Mouse (Mus musculus) heart, adult 2 months (tissue): Measurements from ENCODE around the gene Asic2. TPM values are rescaled to one million over a fixed set of nuclear protein-coding genes. Genes with fewer than 3 reads are reported as not detected.
A peak's percentile ranks its signal among the peaks of the same experiment; 100 is the strongest.

ENCODE experiments used
- DNase-seq, 2 experiments: peaks; one replicate each; pipeline ENCODE4 v3.0.0; 2021
- H3K27ac ChIP-seq: fragments of 200-600 bp; 2 replicates; pipeline ENCODE4 v1.8.1; 2022
- H3K27me3 ChIP-seq: fragments of 200-500 bp; 2 replicates; pipeline ENCODE4 v1.6.1; 2012; ENCODE audit warnings: mild to moderate bottlenecking, low read length, inconsistent platforms, mixed read lengths; ENCODE audit not compliant: control insufficient read depth, insufficient read depth
- H3K36me3 ChIP-seq: fragments of 200-500 bp; 2 replicates; pipeline ENCODE4 v1.6.1; 2012; ENCODE audit warnings: low read length, inconsistent platforms; ENCODE audit not compliant: control insufficient read depth, insufficient read depth
- H3K4me1 ChIP-seq: fragments of 200-500 bp; 2 replicates; pipeline ENCODE4 v1.6.1; 2011; ENCODE audit warnings: low read length; ENCODE audit not compliant: control insufficient read depth, insufficient read depth
- H3K4me3 ChIP-seq: fragments of 200-600 bp; 2 replicates; pipeline ENCODE4 v1.8.1; 2022
- H3K79me2 ChIP-seq: fragments of 200-500 bp; replicated peaks from 2 replicates; pipeline ENCODE4 v1.6.1; 2012; ENCODE audit warnings: mild to moderate bottlenecking, inconsistent platforms, low read length, moderate library complexity, mixed read lengths; ENCODE audit not compliant: control insufficient read depth, insufficient read depth
- H3K9ac ChIP-seq: fragments of 200-500 bp; 2 replicates; pipeline ENCODE4 v1.6.1; 2012; ENCODE audit warnings: low read depth, mild to moderate bottlenecking, control low read depth, inconsistent platforms, low read length, mixed read lengths
- CTCF ChIP-seq: fragments of 200-600 bp; IDR thresholded peaks from 2 replicates; pipeline ENCODE4 v1.8.1; 2022; ENCODE audit warnings: antibody characterized with exemption, mild to moderate bottlenecking, moderate library complexity
- EP300 ChIP-seq: fragments of 200-500 bp; IDR thresholded peaks from 2 replicates; pipeline ENCODE4 v1.6.1; 2011; ENCODE audit warnings: low read depth, low read length, control low read depth; ENCODE audit not compliant: insufficient read depth
- POLR2A ChIP-seq: fragments of 200-500 bp; IDR thresholded peaks from 2 replicates; pipeline ENCODE4 v1.6.1; 2011; ENCODE audit warnings: mild to moderate bottlenecking, low read depth, low read length, control low read depth; ENCODE audit not compliant: insufficient read depth
- WGBS: fragments of 180-500 bp; shearing (Covaris S2); methylation state at CpG from one replicate; pipeline ENCODE4 v1.1.7; 2018; 5-methylcytosine and 5-hydroxymethylcytosine counted together
- intact Hi-C: fragments of 180-260 bp; cut with DNase I; formaldehyde crosslinking; loops from one replicate; pipeline ENCODE4 v1.15.1; 2025
- polyA plus RNA-seq: library from polyadenylated mRNA; depleted of rRNA; stranded (reverse); fragments of >200 nt; gene quantifications from 2 replicates; pipeline ENCODE4 v1.2.3, GENCODE M21; 2012
- total RNA-seq, 2 experiments: library from RNA; stranded (reverse); gene quantifications; 2 replicates each; pipeline ENCODE4 v1.2.3; 2021

The Asic2 gene
- total and polyA plus RNA-seq, 3 experiments, result not detected

- Histone ChIP-seq H3K4me3 (no peak overlapping the region), H3K27ac (no peak overlapping the region), H3K79me2 (no peaks in the 10 kb centered on the region), H3K4me1 (no peaks in the 10 kb centered on the region), H3K27me3 (no peaks in the 10 kb centered on the region), H3K36me3 (no peaks in the 10 kb centered on the region), H3K9ac (no peak overlapping the region)
- intact Hi-C loops, result no loop called here
- no peak for DNase-seq
- TF ChIP-seq EP300, result no peak
- WGBS, result 83% methylated on average over 6 of the region's 6 CpGs
These were observed 843.9 kb downstream of the Asic2 start for GRCm38 (mm10) chr11:81124363-81124762.

DNA sequence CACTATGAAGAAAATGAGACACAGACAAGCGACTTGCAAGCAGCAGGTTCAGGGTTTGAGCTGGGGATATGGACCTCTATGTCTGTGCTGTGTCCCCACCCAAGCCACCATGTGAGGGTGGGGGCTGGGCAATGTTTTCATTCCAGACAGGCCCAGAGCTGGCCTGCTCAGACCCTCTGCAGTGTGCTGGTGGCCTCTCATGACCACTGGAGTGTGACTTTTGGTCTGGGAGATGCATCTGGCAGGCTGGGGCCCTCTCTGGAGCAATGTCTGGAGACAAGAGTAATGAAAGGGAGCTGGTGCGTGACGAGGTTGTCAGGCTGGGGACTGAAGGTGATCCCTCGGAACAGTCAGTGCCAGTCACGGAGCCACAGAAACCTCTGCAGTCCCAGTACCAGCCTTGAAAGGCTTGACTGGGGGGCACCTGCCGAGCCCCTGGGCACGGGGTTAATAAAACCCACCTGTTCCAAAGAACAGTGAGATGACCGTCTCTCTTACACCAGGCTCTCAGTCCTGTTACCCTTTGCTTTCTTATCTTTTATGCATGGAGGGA is 848.2 kb downstream of the Asic2 start:
- intact Hi-C loops, result no loop called here
- Histone ChIP-seq H3K4me1 (no peaks in the 10 kb centered on the region), H3K36me3 (no peaks in the 10 kb centered on the region), H3K79me2 (no peaks in the 10 kb centered on the region), H3K9ac (no peak overlapping the region), H3K4me3 (no peak overlapping the region), H3K27ac (no peak overlapping the region), H3K27me3 (no peaks in the 10 kb centered on the region)
- DNase-seq, result no peak
- WGBS, result 62% methylated on average over 8 of the region's 8 CpGs
- TF ChIP-seq POLR2A, result no peak
- no peak for TF ChIP-seq CTCF
- TF ChIP-seq EP300, result no peak

GRCm38 (mm10) chr11:81118055-81118454 is 850.2 kb downstream of the Asic2 start:
- no peak overlapping the region for H3K4me3 ChIP-seq
- WGBS, result 56% methylated on average over 7 of the region's 7 CpGs

DNA sequence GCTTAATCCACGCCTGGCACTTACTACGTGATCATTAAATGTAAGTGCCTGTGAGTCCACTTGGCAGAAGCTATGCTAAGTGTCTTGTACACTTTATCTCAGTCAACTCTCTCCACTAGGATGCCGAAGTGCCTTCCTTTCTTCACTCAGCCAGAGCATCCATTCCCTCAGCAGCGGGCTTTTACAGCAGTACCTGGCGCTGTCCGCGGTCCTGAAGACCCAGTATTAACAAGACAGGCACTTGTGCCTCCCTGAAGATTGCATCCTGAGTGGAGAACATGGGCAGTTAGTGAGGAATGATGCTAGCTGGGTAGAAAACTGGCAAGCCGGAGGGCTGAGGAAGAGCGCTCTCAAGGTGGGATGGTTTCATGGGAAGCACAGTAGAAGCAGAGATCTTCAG is 852.6 kb downstream of the Asic2 start:
- Histone ChIP-seq H3K27ac (no peak overlapping the region), H3K9ac (no peak overlapping the region), H3K36me3 (no peaks in the 10 kb centered on the region), H3K79me2 (no peaks in the 10 kb centered on the region), H3K4me3 (no peak overlapping the region), H3K27me3 (no peaks in the 10 kb centered on the region), H3K4me1 (no peaks in the 10 kb centered on the region)
- WGBS, result 33% methylated on average over 9 of the region's 9 CpGs
- intact Hi-C loops, result no loop called here
- DNase-seq, result peak; percentile 7 to 45
- no peak for TF ChIP-seq EP300
- TF ChIP-seq POLR2A, result no peak
- no peak for TF ChIP-seq CTCF

More at GRCm38 (mm10) chr11:81118055-81118454, 850.2 kb downstream of the Asic2 start:
- intact Hi-C loops, result no loop called here
- Histone ChIP-seq H3K9ac (no peak overlapping the region), H3K36me3 (no peaks in the 10 kb centered on the region), H3K27ac (no peak overlapping the region), H3K79me2 (no peaks in the 10 kb centered on the region), H3K4me1 (no peaks in the 10 kb centered on the region), H3K27me3 (no peaks in the 10 kb centered on the region)
- TF ChIP-seq CTCF, result no peak
- no peak for TF ChIP-seq EP300
- no peak for TF ChIP-seq POLR2A
- no peak for DNase-seq

GRCm38 (mm10) chr11:81111626-81112025 is 856.6 kb downstream of the Asic2 start:
- Histone ChIP-seq H3K27ac (no peak overlapping the region), H3K4me3 (no peak overlapping the region), H3K36me3 (no peaks in the 10 kb centered on the region), H3K27me3 (no peaks in the 10 kb centered on the region), H3K9ac (no peak overlapping the region), H3K79me2 (no peaks in the 10 kb centered on the region), H3K4me1 (no peaks in the 10 kb centered on the region)
- 83% methylated on average over 2 of the region's 2 CpGs for WGBS
- intact Hi-C loops, result no loop called here
- TF ChIP-seq POLR2A (no peak), EP300 (no peak), CTCF (no peak)
- DNase-seq, result no peak

GRCm38 (mm10) chr11:81110049-81110448 is 858.2 kb downstream of the Asic2 start:
- DNase-seq, result no peak
- H3K4me3 ChIP-seq, result no peak overlapping the region
- TF ChIP-seq EP300 (no peak), POLR2A (no peak), CTCF (no peak)
- no peaks in the 10 kb centered on the region for H3K27me3 ChIP-seq
- WGBS, result 81% methylated on average over 6 of the region's 6 CpGs
- H3K79me2 ChIP-seq, result no peaks in the 10 kb centered on the region
- no peaks in the 10 kb centered on the region for H3K4me1 ChIP-seq
- H3K9ac ChIP-seq, result no peak overlapping the region
- no peak overlapping the region for H3K27ac ChIP-seq
- no peaks in the 10 kb centered on the region for H3K36me3 ChIP-seq
- intact Hi-C loops, result no loop called here

- DNase-seq, result no peak
- WGBS, result 100% methylated on average over 1 of the region's 1 CpGs
- Histone ChIP-seq H3K27me3 (no peaks in the 10 kb centered on the region), H3K9ac (no peak overlapping the region), H3K4me3 (no peak overlapping the region), H3K4me1 (no peaks in the 10 kb centered on the region), H3K36me3 (no peaks in the 10 kb centered on the region), H3K27ac (no peak overlapping the region), H3K79me2 (no peaks in the 10 kb centered on the region)
- TF ChIP-seq EP300 (no peak), POLR2A (no peak), CTCF (no peak)
- intact Hi-C loops, result no loop called here
These were observed 861.3 kb downstream of the Asic2 start for GRCm38 (mm10) chr11:81106949-81107348.
